Mouse (Mus musculus): ENCODE data around the gene Zg16. TPM values are rescaled to one million over a fixed set of nuclear protein-coding genes. Genes with fewer than 3 reads are reported as not detected.

The Zg16 gene
- total RNA-seq, 2 experiments from 2014 or later: 0.47 TPM; not detected in 1

DNA sequence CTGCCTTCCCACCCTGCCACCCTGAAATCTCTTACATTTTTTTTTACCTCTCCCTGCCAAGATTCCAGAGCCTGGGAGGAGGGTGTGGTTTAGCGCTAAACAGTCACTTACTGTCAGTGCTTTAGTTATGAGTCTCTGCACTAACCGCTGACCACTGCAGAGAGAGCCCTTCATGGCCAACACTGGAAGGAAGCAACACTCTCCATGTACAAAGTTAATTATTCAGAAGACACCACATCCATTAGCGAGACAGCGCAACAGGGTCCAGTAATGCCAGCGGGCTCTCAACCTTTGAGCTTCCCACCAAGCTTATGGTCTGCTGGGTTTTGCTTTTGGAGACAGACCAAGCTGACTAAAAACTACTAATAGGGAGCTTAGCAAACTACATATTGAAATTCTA lies 10.9 kb downstream of the Zg16 start:
- DNase-seq (ENCODE audit: low spot score in 2 of 2): no peak

DNA sequence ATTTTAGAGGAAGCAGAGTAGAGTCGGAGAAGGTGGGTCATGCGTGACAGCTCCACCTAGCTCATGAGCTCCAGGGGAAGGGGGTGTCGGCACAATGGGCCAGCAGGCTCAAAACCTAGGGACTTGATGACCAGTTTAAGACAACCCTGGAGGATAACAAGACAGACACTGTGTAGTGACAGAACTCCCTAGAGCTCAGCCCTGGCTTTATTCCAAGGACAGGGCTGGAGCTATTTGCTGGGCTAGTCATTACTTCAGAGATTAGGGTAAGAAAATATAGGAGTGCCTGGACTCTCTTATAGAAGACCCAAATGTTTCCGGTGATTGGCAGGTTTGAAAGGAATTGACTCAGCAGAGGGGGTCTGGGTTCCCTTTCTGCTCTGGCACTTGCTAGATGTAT lies 13.9 kb downstream of the Zg16 start:
- DNase-seq (ENCODE audit: low spot score in 2 of 2): no peak

DNA sequence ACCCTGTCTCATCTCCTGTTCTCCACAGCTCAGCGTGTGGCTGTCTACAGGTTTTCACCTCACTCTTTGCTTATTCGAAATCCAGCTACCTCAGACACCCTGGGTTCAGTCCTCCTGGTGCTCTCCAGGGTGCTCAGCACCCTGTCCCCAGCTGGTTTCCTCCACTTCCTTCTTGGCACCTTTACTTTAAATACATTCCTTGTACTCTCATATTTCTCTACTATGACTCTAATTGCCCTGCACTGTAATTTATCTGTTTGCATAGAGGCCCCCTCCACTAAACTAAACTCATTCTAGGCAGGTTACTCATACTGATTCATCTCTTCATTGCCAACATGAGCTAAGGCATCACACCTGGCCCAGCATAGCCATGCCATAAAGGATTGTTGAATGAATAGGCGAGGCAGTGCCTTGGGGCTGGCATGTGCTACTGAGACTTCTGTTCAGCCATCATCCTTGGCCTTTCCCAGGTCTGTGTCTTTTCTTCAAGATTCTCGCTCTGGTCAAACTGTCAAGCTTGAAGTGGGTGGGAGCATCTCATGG lies 16.2 kb downstream of the Zg16 start:
- no peak for DNase-seq (ENCODE audit: low spot score in 2 of 2)

DNA sequence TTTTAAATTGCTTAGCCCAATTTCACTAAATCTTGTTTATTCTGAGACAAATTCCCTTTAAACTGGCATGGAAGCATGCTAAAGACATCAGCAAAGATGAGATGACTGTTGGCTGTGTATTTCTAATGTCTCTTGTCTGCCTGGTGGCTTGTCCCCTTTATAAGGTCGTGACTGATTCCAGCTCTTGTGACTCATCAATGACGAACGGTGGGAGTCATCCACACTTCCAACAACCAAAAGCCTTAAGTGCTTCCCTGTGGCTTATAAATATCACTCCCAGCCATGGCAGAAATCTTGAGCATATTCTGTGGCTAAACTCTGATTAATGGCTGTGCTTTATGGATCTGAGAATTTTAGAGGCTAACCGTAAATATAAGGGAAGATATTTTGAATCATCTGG lies 20.8 kb downstream of the Zg16 start:
- no peak for DNase-seq (ENCODE audit: low spot score in 2 of 2)

DNA sequence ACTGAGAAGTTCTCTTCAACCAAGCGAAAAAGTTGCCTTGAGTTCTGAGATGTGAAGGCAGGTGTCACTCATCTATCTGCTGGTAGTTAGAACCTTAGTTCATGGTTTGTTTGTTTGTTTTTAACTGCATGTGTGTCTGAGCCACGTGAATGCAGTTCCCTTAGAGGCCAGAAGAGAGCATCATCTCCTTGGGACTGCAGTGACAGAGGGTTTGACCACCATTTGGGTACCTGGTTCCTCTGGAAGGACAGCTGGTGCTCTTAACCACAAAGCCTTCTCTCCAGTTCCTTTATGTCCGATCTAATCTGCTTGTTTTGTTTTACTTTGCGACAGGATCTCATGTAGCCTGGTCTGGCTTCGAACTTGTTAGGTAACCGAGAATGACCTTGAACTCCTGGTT lies 21.6 kb downstream of the Zg16 start:
- no peak for DNase-seq (ENCODE audit: low spot score in 2 of 2)

DNA sequence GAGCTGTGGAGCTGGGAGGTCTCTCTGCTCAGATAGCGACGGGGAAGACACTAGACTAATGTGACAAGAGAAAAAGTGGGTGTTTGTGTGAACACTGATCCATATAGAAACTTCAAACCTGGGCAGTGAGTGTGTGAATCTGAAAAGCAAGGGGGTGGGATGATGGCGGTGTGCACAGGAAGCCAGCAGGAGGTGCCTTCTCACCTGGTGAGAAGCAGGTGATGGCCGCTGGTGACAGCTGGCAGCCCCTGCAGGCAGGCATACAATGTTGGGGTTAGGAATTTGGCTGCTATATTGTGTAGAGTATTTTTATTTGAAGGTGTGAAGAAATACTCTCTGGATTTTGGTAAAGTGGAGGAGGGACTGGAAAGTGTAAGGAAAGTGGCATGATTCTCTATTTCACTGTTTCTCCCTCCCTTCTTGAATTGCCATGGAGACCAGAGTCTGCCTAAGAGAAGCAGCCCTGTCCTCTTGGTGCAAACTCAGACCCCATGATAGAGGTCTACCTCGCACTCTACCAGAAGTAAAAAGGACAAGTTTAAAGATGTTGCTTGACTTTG lies 32.0 kb downstream of the Zg16 start:
- no peak for DNase-seq (ENCODE audit: low spot score in 2 of 2)

DNA sequence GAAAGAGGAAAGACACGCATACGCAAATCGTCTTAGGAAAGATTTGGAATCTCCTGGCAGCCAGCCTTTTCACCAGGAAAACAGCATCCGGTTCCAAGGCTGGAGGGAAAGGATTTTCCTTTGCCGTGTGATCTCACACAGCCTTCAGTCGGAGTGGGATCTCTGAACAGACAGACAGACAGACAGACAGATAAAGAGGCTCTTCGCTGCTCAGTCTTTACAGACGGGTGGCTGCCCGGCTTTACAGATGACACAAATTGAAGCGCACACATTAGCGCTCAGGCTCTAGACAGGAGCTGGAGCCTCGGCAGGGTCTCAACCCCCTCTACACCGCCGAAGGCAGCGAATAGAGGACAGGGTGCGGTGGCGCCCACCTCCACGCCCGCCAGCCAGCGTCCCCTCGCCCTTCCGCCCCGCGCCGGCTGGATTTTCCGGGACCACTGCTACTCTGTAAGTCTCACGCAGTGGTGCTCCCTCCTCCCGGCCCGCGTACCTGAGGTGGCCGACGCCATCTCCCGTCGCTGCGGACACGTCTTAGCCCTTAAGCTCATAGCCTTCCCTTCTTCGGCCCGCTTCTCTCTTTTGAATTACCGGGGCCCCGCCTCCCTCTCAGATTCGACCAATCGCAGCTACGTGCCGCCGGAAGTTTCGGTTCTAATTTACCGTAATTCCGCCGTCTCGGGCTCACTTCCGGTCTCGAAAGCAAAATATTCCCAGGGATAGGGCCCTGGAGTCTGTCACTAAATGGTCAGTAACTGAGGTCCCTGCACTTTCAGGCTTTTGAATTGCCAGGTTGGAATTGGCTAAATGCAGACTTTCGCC lies 45.1 kb downstream of the Zg16 start, which contains the start of gene Kif22:
Kif22 (minus strand) TSS at position 621 of the 822 bp plus-strand sequence.
- DNase-seq (ENCODE audit: low spot score in 2 of 2): peak; percentile 77 to 89

DNA sequence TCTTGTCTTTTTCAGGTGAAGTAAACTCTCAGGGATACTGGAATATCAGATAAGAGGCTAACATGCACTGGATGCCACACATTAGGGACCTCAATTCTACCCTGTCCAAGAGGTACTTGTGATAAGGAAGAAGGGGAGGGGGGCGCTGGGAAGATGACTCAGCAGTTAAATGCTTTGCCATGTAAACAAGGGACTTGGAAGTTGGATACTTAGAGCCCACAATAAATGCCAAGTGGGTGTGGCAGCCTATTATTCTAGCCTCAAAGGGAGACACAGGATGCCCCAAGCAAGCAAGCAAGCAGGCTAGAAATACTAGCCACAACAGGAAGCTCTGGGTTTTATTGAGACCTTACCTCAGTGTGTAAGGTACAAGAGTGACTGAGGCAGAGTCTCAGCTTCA lies 55.9 kb downstream of the Zg16 start:
- no peak for DNase-seq (ENCODE audit: low spot score in 2 of 2)

DNA sequence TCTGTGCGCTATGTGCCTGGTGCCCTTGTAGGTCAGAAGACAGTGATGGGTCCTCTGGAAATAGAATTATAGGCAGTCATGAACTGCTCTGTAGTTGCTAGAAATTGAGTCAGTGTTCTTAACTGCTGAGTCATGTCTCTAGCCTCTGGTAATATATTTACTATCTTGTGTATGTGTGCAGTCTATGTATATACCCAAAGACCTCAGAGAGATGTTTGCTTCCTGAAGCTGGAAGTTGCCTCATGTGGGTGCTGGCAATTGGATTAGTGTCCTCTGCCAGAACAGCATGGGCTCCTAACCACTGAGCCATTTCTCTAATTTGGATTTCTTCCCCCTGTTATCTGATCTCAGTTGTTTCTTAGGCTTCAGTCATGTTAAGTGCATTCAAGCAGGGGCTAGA lies 57.0 kb downstream of the Zg16 start:
- no peak for DNase-seq (ENCODE audit: low spot score in 2 of 2)

DNA sequence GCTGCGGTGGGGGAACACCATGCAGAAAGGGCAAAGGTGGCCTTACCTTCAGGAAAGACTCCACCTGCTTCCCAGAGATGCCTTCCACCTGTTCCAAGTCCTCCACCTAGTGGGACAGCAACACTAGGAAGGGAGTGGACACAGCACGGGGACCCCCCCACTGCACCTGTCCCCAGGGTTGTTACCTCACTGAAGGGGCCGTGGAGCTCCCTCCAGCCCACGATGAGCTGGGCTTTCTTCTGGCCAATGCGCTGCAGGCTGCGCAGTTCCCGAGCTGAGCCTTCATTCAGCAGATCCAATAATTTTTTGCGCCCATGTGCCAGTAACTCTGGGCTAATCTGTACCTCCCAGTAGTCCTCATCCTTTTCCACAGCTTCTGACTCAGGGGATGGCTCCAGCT lies 59.2 kb downstream of the Zg16 start:
- DNase-seq (ENCODE audit: low spot score in 2 of 2): no peak

DNA sequence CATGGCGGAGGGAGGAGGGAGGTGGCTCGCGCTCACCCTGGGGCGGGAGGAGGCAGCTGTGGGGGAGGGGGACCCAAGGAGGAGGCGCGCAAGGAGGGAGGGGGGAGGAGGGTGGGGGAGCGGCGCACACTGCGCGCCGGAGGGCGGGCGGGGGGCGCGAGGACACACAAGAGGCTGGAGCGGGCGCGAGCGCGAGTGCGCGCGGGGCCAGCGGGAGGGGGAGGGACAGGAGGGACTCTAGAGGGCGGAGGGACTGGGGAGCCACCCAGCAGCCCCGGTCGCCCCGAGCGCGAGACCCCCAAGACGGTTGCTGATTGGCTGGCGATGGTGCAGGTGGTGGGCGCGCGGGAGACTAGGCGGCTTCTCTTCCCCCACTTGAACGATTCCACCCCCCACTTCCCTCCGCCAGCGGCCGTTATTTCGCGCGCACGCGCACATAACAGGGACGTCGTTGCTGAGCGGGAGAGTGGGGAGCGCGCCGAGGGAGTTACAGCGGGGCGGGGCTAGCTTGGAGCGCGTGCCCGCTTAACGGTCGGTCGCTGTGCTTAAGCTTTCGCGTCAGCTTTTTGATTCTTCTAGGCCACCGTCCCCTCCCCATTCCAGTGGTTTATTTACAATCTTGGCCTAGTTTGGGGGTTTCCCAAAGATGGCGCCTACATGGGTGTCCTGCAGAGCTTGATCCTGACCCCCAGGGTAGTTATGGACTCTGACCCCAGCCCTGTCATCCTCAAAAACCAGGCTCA lies 60.0 kb downstream of the Zg16 start, which contains the start of gene Maz:
Maz (minus strand) TSS at position 54 of the 743 bp plus-strand sequence.
- DNase-seq (ENCODE audit: low spot score in 2 of 2): peak; percentile 99 to 100

DNA sequence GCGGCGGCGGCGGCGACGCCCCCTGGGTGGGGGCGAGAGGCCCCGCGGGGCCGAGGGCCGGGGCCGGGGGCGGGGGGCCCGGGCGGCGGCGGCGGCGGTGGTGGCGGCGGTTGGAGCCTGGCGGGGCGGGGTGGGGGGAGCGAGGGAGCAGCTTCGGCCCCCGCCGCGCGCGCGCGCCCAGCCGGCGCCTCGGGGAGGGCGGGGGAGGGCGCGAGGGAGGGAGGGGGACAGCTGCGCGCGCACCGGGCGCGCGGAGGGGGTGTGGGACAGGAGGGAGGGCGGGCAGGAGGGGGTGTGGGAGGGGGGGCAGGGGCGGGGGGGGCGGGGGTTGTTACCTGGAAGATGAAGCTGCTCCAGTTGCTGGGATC lies 60.5 kb downstream of the Zg16 start:
- peak; percentile 87 for DNase-seq (ENCODE audit: low spot score in 2 of 2)

DNA sequence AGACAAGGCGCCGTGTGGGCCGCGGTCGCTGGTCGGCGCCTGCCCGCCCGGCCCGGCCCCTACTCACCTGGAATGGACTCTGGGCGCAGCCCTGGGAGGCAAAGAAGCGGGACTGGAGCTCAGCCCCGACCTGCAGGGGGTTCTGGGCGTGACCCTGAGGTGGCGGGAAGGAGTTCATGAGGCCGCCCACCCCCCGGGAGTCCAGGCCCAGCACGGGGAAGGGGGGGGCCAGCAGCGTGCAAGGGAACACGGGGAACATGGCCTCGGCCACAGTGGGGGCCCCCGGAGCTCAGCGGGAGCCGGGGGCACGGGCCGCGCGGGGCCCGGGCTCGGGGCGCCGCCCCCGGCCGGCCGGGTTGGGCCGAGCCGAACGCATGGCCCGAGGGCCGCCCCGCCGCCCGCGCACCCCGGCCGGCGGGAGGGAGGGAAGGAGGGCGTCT lies 60.9 kb downstream of the Zg16 start:
- DNase-seq (ENCODE audit: low spot score in 2 of 2): peak; percentile 64 to 74

DNA sequence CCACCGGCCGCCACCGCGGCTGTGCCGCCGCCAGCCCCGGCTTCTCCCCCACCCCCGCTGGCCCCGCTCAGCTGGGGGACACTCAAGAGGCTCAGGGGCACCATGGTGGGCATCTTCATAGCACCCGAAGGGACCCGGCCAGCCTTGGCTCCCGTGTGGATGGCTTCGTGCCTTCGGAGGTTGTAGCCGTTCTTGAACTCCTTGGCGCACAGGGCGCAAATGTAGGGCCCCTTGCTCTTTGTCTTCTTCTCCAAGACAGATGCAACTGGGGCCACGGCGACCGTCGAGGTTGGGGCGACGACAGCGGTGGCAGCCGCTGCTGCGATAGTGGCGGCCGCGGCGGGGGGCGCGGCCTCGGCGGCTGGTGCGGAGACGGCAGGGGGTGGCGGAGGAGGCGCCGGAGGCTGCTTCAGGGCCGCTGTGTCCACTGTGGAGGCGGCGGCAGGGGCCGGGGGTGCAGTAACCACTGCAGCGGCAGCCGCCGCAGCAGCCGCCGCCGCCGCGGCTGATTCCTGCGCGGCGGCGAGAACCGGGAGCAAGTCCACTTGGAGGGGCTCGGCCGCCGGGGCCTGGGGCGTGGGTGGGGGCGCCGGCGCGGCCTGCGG lies 61.5 kb downstream of the Zg16 start:
- DNase-seq (ENCODE audit: low spot score in 2 of 2): peak; percentile 40 to 66

DNA sequence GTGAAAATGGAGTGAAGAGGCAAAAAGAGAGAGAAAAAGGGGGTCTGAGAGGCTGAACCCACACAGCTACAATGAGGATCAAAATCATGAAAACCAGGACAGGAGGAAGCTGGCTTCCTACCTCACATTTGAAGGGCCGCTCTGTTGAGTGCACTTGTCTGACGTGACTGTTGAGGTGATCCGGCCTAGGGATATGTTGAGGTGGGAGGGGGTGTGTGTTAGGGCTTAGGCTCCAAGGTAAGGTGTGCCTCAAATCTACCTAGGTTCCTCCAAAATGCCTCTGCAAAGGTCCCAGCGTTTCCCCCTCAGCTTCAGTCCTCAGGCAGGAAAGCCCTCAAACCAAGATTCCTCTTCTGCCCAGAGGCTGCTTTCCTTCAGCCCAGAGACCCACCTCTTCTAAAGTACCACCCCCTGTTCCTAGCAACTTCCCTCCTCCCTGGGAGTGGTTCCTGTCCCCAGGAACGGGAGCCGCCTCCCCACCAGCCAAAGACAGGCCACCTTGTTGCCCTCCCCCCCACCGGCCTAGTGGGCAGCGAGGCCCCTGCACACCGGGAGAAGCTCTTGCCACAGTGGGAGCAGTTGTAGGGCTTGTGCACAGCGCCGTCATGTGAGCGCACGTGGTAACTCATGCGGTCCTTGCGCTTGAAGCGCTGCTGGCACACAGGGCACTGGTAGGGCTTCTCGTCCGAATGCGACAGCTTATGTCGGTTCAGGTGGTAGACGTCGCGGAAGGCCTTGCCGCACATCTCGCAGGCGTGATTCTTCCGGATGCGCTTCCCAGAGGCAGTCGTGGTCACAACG lies 62.2 kb downstream of the Zg16 start:
- peak; percentile 36 to 80 for DNase-seq (ENCODE audit: low spot score in 2 of 2)

DNA sequence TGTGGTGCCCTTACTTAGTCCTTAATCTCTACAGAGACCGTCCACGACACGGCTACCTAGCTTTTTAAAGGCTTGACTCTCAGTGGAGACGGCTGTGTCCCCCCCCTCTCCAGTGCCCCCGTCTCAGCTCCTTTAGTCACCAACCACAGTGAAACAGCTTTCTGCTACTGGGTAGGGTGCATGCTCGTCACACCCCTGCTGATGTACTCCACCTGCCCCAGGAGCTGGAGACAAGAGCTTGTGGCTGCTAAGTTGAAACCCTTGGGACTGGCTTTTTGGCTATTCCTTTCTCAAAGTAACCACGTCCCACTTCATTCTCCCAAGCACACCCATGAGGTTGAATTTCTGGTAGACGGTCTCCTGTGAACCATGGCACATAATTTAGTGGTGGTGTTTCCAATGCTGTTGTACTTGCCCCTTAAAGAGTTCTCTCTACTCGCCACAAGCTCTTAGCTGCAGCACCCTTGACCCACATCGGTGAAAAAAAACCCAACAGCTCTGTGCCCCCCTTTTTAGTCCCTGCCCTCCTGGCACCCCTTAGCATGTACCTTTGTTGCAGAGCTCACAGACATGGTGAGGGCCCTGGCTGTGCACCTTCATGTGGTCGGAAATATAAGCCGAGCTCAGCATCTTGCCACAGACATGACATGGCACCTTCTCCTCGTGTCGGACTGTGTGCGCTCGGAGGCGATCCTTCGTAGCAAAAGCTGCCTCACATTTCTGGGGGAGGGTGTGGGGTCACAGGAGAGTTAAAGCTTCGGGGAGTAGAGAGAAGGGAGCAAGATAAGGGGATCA lies 63.0 kb downstream of the Zg16 start:
- DNase-seq (ENCODE audit: low spot score in 2 of 2): no peak

DNA sequence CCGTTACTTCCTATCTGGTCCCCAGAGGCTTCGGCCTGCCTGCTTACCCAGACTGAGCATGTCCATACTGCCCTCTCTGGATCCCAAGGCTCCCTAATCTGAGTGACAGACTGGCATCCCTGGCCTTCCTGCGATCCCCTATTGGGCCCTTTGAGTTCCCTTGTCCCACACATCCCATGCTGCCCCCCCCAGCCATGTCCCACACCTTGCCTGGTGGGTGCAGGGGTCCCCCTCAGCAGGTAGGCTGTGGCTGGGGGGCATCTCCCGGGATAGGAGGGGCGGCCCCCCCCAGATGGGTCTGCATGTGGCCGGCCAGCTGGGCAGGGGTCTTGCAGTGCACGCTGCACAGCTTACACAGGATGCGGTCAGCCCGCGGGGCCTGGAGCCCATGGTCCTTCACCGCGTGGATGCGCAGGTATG lies 63.8 kb downstream of the Zg16 start:
- no peak for DNase-seq (ENCODE audit: low spot score in 2 of 2)

DNA sequence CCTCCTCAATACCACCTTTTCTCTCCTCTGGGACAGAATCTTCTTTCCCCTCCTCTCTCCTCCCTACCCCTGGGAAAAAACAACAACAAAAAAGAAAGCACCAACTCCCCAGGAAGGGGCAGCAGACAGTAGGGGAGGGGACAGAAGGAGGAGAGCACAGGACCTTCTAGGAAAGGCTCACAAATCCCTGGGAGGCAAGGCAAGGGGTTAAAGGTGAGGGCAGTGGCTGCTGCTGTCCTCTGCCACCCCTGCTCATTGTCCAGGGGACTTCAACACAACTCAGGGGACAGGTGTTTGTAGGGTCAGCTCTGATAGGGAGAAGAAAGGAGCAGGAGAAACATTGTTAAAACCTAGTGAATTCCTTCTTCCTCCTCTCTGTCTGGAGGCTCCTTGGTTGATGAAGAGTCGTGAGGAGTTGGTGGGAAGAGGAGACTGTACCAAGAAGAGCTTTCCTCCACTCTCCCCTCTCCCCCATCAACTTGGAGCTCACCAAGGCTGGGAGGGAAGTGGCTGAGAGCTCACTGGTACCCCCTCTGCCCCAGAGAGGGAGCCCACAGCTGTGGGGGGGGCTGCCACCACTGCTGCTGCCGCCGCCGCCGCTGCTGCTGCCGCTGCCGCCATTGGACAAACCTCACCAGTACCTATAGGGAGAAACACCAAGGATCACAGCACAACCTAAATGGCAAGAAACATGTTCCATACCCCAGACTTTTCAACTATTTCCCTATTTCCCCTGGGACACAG lies 64.4 kb downstream of the Zg16 start:
- DNase-seq (ENCODE audit: low spot score in 2 of 2): no peak

Data from gastrocnemius, postnatal 4 days (tissue).